Mouse (Mus musculus) midbrain, embryonic 14.5 days (tissue): ENCODE data around the gene Cyb5d1. TPM values are rescaled to one million over a fixed set of nuclear protein-coding genes. Genes with fewer than 3 reads are reported as not detected.
A peak's percentile ranks its signal among the peaks of the same experiment; 100 is the strongest.

Experiments used
- ATAC-seq: fragments of 200-750 bp; cut with Nextera tagmentation; 2 replicates; pipeline ENCODE4 v1.8.0; 2017; ENCODE audit warnings: moderate number of reproducible peaks, moderate library complexity; ENCODE audit not compliant: low FRiP score, low TSS enrichment
- DNase-seq: peaks from one replicate; pipeline ENCODE4 v3.0.0-alpha.2; 2015
- H3K27ac ChIP-seq: fragments of 300-500 bp; sonication (generic); replicated peaks from 2 replicates; pipeline ENCODE4 v1.5.1; 2014; ENCODE audit warnings: mild to moderate bottlenecking, low read depth, low read length, moderate library complexity
- H3K27me3 ChIP-seq: fragments of 300-500 bp; sonication (generic); 2 replicates; pipeline ENCODE4 v1.6.1; 2014; ENCODE audit warnings: low read length, control low read depth, mixed read lengths; ENCODE audit not compliant: control insufficient read depth, insufficient read depth
- H3K36me3 ChIP-seq: fragments of 300-500 bp; sonication (generic); 2 replicates; pipeline ENCODE4 v1.6.1; 2014; ENCODE audit warnings: low read length, control low read depth; ENCODE audit not compliant: control insufficient read depth, insufficient read depth
- H3K4me1 ChIP-seq: fragments of 300-500 bp; sonication (generic); 2 replicates; pipeline ENCODE4 v1.6.1; 2014; ENCODE audit warnings: mild to moderate bottlenecking, antibody characterized with exemption, low read length, control low read depth; ENCODE audit not compliant: control insufficient read depth, insufficient read depth
- H3K4me2 ChIP-seq: fragments of 300-500 bp; sonication (generic); 2 replicates; pipeline ENCODE4 v1.6.1; 2014; ENCODE audit warnings: mild to moderate bottlenecking, low read length, moderate library complexity
- H3K4me3 ChIP-seq: fragments of 300-500 bp; sonication (generic); replicated peaks from 2 replicates; pipeline ENCODE4 v1.5.1; 2014; ENCODE audit warnings: low read depth, low read length
- H3K9ac ChIP-seq: fragments of 300-500 bp; sonication (generic); replicated peaks from 2 replicates; pipeline ENCODE4 v1.6.1; 2014; ENCODE audit warnings: mild to moderate bottlenecking, low read length, moderate library complexity
- H3K9me3 ChIP-seq: fragments of 300-500 bp; sonication (generic); 2 replicates; pipeline ENCODE4 v1.6.1; 2016; ENCODE audit warnings: low read length, control low read depth, mixed read lengths; ENCODE audit not compliant: control insufficient read depth
- WGBS: fragments of 180-500 bp; shearing (Covaris S2); extraction: QIAGEN DNeasy Blood & Tissue Kit; methylation state at CpG from one replicate; pipeline ENCODE4 v1.1.7; 2014; 5-methylcytosine and 5-hydroxymethylcytosine counted together
- polyA plus RNA-seq: library from polyadenylated mRNA; unstranded; fragments of >200 nt; fragmentation: Nextera tagmentation; extraction: Ambion mirVana; gene quantifications from 2 replicates; pipeline ENCODE4 v1.2.1, GENCODE M21; 2014

Cyb5d1 gene
- polyA plus RNA-seq, 1 experiment from 2014 or later = 24.8 TPM

DNA sequence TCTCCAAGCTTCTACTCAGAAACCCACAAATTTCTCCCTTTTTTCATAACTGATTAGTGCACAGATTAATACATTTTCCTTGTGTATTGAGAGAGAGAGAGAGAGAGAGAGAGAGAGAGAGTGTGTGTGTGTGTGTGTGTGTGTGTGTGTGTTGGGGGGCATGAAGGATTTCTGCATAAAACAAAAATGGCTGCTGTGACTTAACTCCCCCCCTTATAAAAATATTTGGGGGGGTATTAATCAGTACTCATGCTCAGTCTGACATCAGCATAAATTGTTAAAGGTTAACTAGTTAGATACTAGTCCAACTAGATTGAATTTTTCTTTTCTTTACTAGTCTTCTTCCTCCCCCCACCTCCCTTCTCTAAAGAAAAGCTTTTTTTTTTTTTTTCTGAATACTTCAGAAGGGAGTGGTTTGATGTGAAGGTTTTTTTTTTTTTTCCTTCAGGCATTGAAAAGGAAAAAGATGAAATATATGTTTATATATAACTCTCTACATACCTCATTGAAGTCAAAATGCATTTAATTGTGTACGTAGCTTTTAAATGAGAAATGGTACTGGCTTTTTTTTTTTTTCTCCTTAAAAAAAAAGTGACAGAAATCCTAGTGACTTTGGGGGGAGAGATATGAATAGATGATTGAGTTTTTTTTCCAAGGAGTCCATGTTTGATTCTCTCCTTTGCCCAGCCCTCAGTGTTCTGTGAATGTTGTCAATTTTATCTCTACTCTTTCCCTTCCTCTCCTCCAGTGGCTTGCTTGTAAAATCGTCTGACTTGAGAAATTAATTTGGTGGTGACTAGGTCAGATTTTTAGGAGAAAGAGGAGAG lies 25.2 kb downstream of the Cyb5d1 start:
- 25% methylated on average over 2 of the region's 2 CpGs for WGBS
- no peak for ATAC-seq

DNA sequence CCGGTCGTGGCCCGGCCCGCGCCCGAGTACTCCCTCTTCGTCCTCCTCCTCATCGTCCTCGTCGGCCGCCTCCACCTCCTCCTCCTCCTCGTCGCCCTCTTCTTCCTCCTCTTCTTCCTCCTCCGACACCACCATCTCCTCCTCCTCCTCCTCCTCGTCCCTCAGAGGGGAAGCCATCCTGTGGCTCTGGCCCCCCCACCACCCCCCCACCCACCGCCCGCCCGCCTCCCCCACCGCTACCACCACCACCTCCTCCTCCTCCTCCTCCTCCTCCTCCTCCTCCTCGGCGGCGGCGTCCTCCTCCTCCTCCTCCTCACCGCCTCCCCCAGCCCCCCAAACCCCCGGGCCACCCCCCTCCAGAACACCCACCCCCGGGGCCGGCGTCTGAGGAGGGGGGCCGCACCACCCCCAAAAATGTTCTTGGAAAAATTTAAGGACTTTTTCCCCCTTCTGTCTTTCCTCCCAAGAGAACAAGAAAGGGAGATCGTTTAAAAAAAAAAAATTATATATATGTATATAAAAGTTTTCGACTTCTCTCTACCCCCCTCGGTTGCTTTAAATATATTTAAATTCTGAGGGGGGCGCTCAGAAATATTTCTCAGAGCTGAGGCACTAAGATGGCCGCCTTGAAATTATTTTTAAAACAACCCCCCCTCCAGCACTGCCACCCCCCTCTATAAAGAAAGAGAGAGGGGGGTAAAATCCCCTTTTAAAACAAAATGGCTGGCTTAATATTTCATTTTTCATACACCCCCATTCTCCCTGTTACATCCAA lies 26.0 kb downstream of the Cyb5d1 start, which contains the start of gene Chd3:
TSS of gene Chd3 (minus strand) at position 192 of the 775 bp plus-strand sequence.
- Histone ChIP-seq H3K4me1 (peaks cover 45% of the 10 kb centered on the region), H3K9ac (peak within 1 kb of the TSS; percentile 100), H3K27me3 (no peaks in the 10 kb centered on the region), H3K27ac (peak within 1 kb of the TSS; percentile 100), H3K4me2 (peak within 1 kb of the TSS; percentile 96), H3K36me3 (peaks cover 4% of the 10 kb centered on the region; the same call in 1 of the 2 replicates), H3K4me3 (peak within 1 kb of the TSS; percentile 99), H3K9me3 (no peaks in the 10 kb centered on the region)
- under 1% methylated on average over 22 of the region's 34 CpGs for WGBS
- ATAC-seq (no peak), DNase-seq (peak; percentile 56)

More for the DNA sequence above, 25.2 kb downstream of the Cyb5d1 start:
- Histone ChIP-seq H3K4me1 (peaks cover 37% of the 10 kb centered on the region), H3K27me3 (no peaks in the 10 kb centered on the region), H3K4me3 (peak overlapping the region; percentile 99), H3K9ac (peak overlapping the region; percentile 100), H3K36me3 (peaks cover 4% of the 10 kb centered on the region; the same call in 1 of the 2 replicates), H3K27ac (peak overlapping the region; percentile 100), H3K9me3 (no peaks in the 10 kb centered on the region), H3K4me2 (peak overlapping the region; percentile 96)
- DNase-seq = peak; percentile 62

DNA sequence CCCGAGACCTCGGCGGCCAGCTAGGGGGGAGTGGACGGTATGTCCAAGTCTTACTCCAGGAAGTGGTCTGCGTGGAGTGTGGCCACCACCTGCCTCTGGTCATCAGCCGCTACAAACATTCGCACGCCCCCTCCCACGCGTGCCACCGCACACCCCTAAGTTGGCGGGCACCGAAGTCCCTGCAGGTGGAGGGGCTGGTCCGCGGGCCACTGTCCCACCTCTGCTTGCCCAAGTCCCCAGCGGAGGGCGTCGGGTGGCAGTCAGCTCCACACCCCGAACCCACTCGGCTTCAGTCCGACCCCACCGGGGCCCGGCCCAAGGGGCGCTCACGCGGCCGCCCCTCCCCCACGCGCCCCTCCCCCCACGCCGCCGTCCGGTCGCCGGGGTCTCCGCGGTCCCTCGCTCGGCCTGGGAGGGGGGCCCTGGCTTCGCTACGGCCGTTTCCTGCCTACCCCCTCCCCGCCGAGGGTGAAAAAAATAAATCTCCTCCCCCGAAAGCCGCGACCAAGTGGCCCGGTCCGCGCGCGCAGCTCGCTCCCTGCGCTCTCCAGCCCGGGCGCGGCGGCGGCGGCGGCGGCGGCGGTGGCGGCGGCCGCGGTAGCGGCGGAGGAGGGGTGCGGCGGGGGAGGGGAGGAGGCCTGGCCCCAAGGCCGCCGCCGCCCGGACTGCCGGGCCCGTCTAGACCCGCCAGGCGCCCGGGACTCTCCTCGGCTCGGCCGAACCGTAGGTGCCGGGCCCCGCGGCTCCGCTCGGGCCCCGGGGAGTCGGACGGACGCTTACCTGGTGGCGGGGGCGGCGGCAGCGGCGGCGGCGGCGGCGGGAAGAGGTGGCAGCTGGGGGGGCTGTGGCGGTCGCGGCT lies 26.8 kb downstream of the Cyb5d1 start:
- Histone ChIP-seq H3K9me3 (no peaks in the 10 kb centered on the region), H3K36me3 (peaks cover 9% of the 10 kb centered on the region), H3K27me3 (no peaks in the 10 kb centered on the region), H3K27ac (peak overlapping the region; percentile 100), H3K4me2 (peak overlapping the region; percentile 96), H3K4me1 (peaks cover 50% of the 10 kb centered on the region), H3K9ac (peak overlapping the region; percentile 100), H3K4me3 (peak overlapping the region; percentile 99)
- ATAC-seq (peak; percentile 11; the same call in 1 of the 2 replicates), DNase-seq (peak; percentile 76)
- under 1% methylated on average over 67 of the region's 106 CpGs for WGBS

GRCm38 (mm10) chr11:69367616-69368355 lies 27.6 kb downstream of the Cyb5d1 start:
- WGBS = under 1% methylated on average over 22 of the region's 22 CpGs
- peaks cover 50% of the 10 kb centered on the region for H3K4me1 ChIP-seq
- DNase-seq = peak; percentile 51
- peak overlapping the region; percentile 100 for H3K9ac ChIP-seq
- H3K4me2 ChIP-seq = peak overlapping the region; percentile 96
- H3K36me3 ChIP-seq = peaks cover 16% of the 10 kb centered on the region
- H3K4me3 ChIP-seq = peak overlapping the region; percentile 99
- H3K27me3 ChIP-seq = no peaks in the 10 kb centered on the region
- ATAC-seq = peak; percentile 5; the same call in 1 of the 2 replicates
- H3K27ac ChIP-seq = peak overlapping the region; percentile 100
- H3K9me3 ChIP-seq = no peaks in the 10 kb centered on the region

- DNase-seq (peak; percentile 60), ATAC-seq (no peak)
- H3K27me3 ChIP-seq = no peaks in the 10 kb centered on the region
- peak overlapping the region; percentile 99 for H3K4me3 ChIP-seq
- under 1% methylated on average over 22 of the region's 22 CpGs for WGBS
- peak overlapping the region; percentile 96 for H3K4me2 ChIP-seq
- H3K27ac ChIP-seq = peak overlapping the region; percentile 100
- peaks cover 23% of the 10 kb centered on the region for H3K36me3 ChIP-seq
- peak overlapping the region; percentile 100 for H3K9ac ChIP-seq
- no peaks in the 10 kb centered on the region for H3K9me3 ChIP-seq
- peaks cover 46% of the 10 kb centered on the region for H3K4me1 ChIP-seq
Measured at GRCm38 (mm10) chr11:69366855-69367615, 28.4 kb downstream of the Cyb5d1 start.

DNA sequence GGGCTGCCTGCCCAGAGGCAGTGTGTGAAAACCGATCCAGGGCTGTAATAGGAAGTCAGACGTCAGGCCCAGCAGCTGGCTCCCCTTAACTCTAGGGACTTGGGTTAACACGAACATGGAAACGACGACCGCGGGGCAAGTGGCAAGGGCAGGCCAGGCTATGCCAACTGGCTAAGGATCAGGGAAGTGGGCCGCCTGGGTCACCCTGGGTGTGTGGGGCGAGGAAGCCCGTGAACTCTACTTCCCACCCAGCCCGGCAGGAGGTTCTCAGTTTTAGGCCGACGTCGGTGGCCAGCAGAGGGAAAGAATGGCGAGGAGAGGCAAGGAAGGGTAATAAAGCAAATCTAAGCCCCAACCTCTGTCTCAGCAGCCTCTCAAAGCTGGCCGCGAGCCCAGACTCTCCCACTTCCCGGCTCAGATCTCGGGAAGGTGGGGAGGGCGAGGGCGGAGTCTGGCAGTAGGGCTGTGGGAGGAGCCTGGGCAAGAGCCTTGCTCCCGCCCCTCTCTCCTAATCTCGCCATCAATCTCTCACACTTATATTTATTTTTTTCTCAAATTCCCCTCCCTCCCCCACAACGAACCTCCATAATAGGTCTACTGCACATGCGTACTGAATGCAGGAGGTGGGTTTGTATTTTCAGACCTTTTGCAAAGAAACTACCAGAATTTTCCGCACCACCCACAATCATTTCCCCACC lies 29.1 kb downstream of the Cyb5d1 start:
- WGBS = under 1% methylated on average over 26 of the region's 26 CpGs

GRCm38 (mm10) chr11:69365722-69366121 lies 29.7 kb downstream of the Cyb5d1 start:
- ATAC-seq = no peak
- peak overlapping the region; percentile 99 for H3K4me3 ChIP-seq
- H3K9ac ChIP-seq = peak overlapping the region; percentile 100
- peaks cover 36% of the 10 kb centered on the region for H3K36me3 ChIP-seq
- no peaks in the 10 kb centered on the region for H3K27me3 ChIP-seq
- H3K9me3 ChIP-seq = no peaks in the 10 kb centered on the region
- DNase-seq = no peak
- peak overlapping the region; percentile 96 for H3K4me2 ChIP-seq
- peak overlapping the region; percentile 100 for H3K27ac ChIP-seq
- WGBS = 25% methylated on average over 6 of the region's 6 CpGs
- H3K4me1 ChIP-seq = peaks cover 33% of the 10 kb centered on the region

More for the DNA sequence above, 29.1 kb downstream of the Cyb5d1 start:
- H3K4me2 ChIP-seq = peak overlapping the region; percentile 96
- H3K9ac ChIP-seq = peak overlapping the region; percentile 100
- peak overlapping the region; percentile 99 for H3K4me3 ChIP-seq
- H3K36me3 ChIP-seq = peaks cover 30% of the 10 kb centered on the region
- H3K27me3 ChIP-seq = no peaks in the 10 kb centered on the region
- H3K9me3 ChIP-seq = no peaks in the 10 kb centered on the region
- peak; percentile 87 for ATAC-seq
- peaks cover 39% of the 10 kb centered on the region for H3K4me1 ChIP-seq
- H3K27ac ChIP-seq = peak overlapping the region; percentile 100
- peak; percentile 97 for DNase-seq
